Mouse (Mus musculus) hindbrain, embryonic 11.5 days (tissue): Measurements from ENCODE around the gene Slc44a5. TPM values are rescaled to one million over a fixed set of nuclear protein-coding genes. Genes with fewer than 3 reads are reported as not detected.

Source experiments
- ATAC-seq: fragments of 200-750 bp; cut with Nextera tagmentation; 2 replicates; pipeline ENCODE4 v1.8.0; 2017; ENCODE audit warnings: mild to moderate bottlenecking, moderate TSS enrichment, moderate library complexity; ENCODE audit not compliant: low FRiP score
- DNase-seq: peaks from one replicate; pipeline ENCODE4 v3.0.0-alpha.2; 2015; ENCODE audit warnings: low spot score
- H3K27ac ChIP-seq: fragments of 300-500 bp; sonication (generic); 2 replicates; pipeline ENCODE4 v1.5.1; 2014; ENCODE audit warnings: mild to moderate bottlenecking, low read depth, low read length
- H3K27me3 ChIP-seq: fragments of 300-500 bp; sonication (generic); 2 replicates; pipeline ENCODE4 v1.6.1; 2014; ENCODE audit warnings: mild to moderate bottlenecking, low read length, moderate library complexity, mixed read lengths; ENCODE audit not compliant: control insufficient read depth, insufficient read depth
- H3K36me3 ChIP-seq: fragments of 300-500 bp; sonication (generic); 2 replicates; pipeline ENCODE4 v1.6.1; 2014; ENCODE audit warnings: mild to moderate bottlenecking, low read length, moderate library complexity, mixed read lengths; ENCODE audit not compliant: control insufficient read depth, insufficient read depth
- H3K4me1 ChIP-seq: fragments of 300-500 bp; sonication (generic); replicated peaks from 2 replicates; pipeline ENCODE4 v1.6.1; 2014; ENCODE audit warnings: low read length, mixed read lengths; ENCODE audit not compliant: control insufficient read depth, insufficient read depth
- H3K4me2 ChIP-seq: fragments of 300-500 bp; sonication (generic); replicated peaks from 2 replicates; pipeline ENCODE4 v1.6.1; 2014; ENCODE audit warnings: mild to moderate bottlenecking, low read depth, low read length
- H3K4me3 ChIP-seq: fragments of 300-500 bp; sonication (generic); 2 replicates; pipeline ENCODE4 v1.5.1; 2014; ENCODE audit warnings: low read depth, low read length
- H3K9ac ChIP-seq: fragments of 300-500 bp; sonication (generic); 2 replicates; pipeline ENCODE4 v1.6.1; 2014; ENCODE audit warnings: low read depth, low read length
- H3K9me3 ChIP-seq: fragments of 300-500 bp; sonication (generic); 2 replicates; pipeline ENCODE4 v1.6.1; 2016; ENCODE audit warnings: low read length; ENCODE audit not compliant: control insufficient read depth
- WGBS: fragments of 180-500 bp; shearing (Covaris S2); extraction: QIAGEN DNeasy Blood & Tissue Kit; methylation state at CpG from one replicate; pipeline ENCODE4 v1.1.7; 2014; 5-methylcytosine and 5-hydroxymethylcytosine counted together
- polyA plus RNA-seq: library from polyadenylated mRNA; unstranded; fragments of >200 nt; fragmentation: Nextera tagmentation; extraction: Ambion mirVana; gene quantifications from 2 replicates; pipeline ENCODE4 v1.2.1, GENCODE M21; 2014

The Slc44a5 gene
- polyA plus RNA-seq, 1 experiment from 2014 or later: 6.2 TPM

DNA sequence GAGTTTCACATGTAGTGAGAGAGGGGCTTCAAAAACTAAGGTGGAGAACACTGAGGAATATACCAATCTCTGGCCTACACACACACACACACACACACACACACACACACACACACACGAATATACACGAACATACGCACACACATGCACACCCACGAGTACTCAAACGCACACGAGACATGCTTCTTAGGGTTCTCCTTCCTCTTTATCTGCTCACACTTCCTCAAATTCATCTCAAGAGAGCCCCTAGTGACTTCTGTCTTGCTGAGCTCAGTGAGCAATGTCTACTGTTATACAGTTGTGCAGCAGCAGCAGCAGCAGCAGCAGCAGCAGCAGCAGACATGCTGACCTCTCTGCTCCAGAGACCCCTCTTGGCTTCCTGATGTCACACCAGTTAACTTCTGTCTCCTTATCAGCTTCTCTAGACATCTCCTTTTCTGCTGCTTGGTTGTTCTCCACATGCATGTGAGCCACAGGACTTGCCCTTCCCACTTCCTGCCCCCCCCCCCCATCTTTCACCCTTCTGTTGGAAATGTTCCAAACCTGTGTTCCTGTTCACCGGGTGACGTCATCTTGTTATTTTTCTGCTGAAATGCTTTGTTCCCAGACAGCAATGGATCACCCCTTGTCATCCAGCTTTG, 204.5 kb downstream of the Slc44a5 start:
- H3K27ac ChIP-seq: no peak overlapping the region
- H3K9ac ChIP-seq: no peak overlapping the region
- no peaks in the 10 kb centered on the region for H3K36me3 ChIP-seq
- WGBS: 73% methylated on average over 8 of the region's 8 CpGs
- no peak for ATAC-seq
- DNase-seq: no peak
- no peaks in the 10 kb centered on the region for H3K4me1 ChIP-seq
- H3K4me2 ChIP-seq: no peak overlapping the region
- H3K9me3 ChIP-seq: no peaks in the 10 kb centered on the region
- H3K4me3 ChIP-seq: no peak overlapping the region
- no peaks in the 10 kb centered on the region for H3K27me3 ChIP-seq

DNA sequence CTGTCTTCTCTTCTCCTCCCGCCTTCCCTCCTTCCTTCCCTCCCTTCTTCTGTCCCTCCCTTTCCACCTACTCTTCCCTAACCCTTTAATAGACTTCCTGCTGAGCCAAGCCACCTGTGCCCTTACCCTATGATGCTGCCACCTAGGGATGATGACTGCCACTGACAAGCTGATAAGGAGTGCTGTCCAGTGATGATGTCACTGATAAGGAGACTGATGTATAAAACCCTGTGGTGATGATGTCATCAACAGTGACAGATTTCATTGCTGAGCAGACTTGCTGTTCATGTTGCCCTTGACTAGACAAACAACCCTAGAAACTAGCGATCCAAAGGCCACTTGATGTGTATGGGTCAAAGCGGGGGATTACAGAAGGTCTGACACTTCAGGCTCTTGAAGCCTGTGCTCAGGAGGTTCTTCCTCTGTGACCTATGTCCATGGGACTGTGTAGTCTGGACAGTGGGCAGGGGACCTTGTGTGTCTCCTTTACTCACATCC, 206.2 kb downstream of the Slc44a5 start:
- ATAC-seq (no peak), DNase-seq (no peak)
- Histone ChIP-seq H3K27me3 (no peaks in the 10 kb centered on the region), H3K9ac (no peak overlapping the region), H3K9me3 (no peaks in the 10 kb centered on the region), H3K4me3 (no peak overlapping the region), H3K36me3 (no peaks in the 10 kb centered on the region), H3K4me1 (no peaks in the 10 kb centered on the region), H3K27ac (no peak overlapping the region), H3K4me2 (no peak overlapping the region)
- WGBS: 83% methylated on average over 3 of the region's 3 CpGs

GRCm38 (mm10) chr3:154182987-154183386, 209.8 kb downstream of the Slc44a5 start:
- no peaks in the 10 kb centered on the region for H3K27me3 ChIP-seq
- no peak overlapping the region for H3K27ac ChIP-seq
- DNase-seq (no peak), ATAC-seq (no peak)
- WGBS: 92% methylated on average over 7 of the region's 7 CpGs
- no peak overlapping the region for H3K9ac ChIP-seq
- H3K4me1 ChIP-seq: no peaks in the 10 kb centered on the region
- H3K4me3 ChIP-seq: no peak overlapping the region
- H3K4me2 ChIP-seq: no peak overlapping the region
- H3K9me3 ChIP-seq: no peaks in the 10 kb centered on the region
- no peaks in the 10 kb centered on the region for H3K36me3 ChIP-seq

GRCm38 (mm10) chr3:154183957-154184356, 210.7 kb downstream of the Slc44a5 start:
- ATAC-seq: no peak
- Histone ChIP-seq H3K27ac (no peak overlapping the region), H3K9ac (no peak overlapping the region), H3K9me3 (no peaks in the 10 kb centered on the region), H3K4me1 (no peaks in the 10 kb centered on the region), H3K4me2 (no peak overlapping the region), H3K27me3 (no peaks in the 10 kb centered on the region), H3K36me3 (no peaks in the 10 kb centered on the region), H3K4me3 (no peak overlapping the region)
- no peak for DNase-seq
- 90% methylated on average over 9 of the region's 9 CpGs for WGBS

DNA sequence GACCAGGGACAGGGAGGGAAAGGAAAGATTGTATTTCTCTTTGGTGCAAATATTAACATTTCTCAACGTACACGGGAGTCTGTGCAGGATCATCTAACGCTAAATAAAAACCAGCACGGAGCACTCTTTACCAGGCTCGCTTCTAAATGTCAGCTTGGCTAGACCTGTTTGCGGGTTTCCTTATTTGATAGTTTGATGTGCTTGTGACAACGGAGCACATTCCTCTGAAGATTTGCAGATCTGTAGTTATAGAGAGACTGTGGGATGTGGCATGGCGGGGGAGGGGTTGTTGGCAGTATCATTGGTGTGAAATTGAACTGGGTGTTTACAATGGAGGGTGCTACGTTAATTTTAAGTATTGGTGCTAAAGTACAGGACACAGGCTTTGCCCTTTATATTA, 215.4 kb downstream of the Slc44a5 start:
- no peak overlapping the region for H3K27ac ChIP-seq
- H3K9me3 ChIP-seq: no peaks in the 10 kb centered on the region
- peaks cover 6% of the 10 kb centered on the region for H3K4me1 ChIP-seq
- H3K4me2 ChIP-seq: no peak overlapping the region
- H3K4me3 ChIP-seq: no peak overlapping the region
- 83% methylated on average over 9 of the region's 9 CpGs for WGBS
- ATAC-seq (no peak), DNase-seq (no peak)
- no peak overlapping the region for H3K9ac ChIP-seq
- no peaks in the 10 kb centered on the region for H3K36me3 ChIP-seq
- H3K27me3 ChIP-seq: no peaks in the 10 kb centered on the region

DNA sequence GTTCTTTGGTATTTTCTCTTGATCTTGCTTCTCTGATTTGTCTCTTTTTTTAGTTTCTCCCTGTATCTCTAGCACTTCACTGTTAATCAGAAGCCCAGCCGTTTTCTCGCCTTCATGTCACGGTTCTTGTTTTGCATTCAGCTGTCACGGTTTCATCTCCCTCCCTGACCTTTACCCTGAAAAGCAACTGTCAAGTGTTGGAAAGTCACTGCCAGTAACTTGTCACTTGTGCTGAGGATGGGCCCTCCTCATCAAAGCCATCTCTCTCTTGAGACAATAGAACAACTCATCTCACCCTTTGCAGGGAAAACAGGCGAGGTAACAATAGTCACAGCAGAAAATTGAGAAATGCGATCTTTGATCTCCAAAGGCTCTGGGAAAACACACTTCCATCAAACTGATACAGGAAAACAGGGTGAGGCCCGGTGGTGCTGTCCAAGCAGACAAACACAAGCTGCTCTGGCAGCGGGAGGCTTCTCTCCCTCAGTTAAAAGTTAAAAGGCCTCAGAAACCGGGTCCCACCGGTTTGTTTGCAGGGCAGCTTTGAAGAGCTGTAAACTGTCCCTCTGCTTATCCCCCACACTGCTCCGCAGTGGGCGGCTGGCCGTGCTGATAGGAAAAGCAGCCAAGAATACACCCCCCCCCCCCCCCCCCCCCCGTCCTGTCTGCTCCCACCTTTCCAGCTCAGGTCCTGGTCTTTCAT, 219.2 kb downstream of the Slc44a5 start:
- ATAC-seq (peak; percentile 65), DNase-seq (peak; percentile 43)
- Histone ChIP-seq H3K36me3 (no peaks in the 10 kb centered on the region), H3K4me2 (no peak overlapping the region), H3K27ac (peak overlapping the region; percentile 63), H3K27me3 (no peaks in the 10 kb centered on the region), H3K4me1 (peaks cover 6% of the 10 kb centered on the region), H3K9me3 (no peaks in the 10 kb centered on the region), H3K9ac (no peak overlapping the region), H3K4me3 (no peak overlapping the region)
- 5% methylated on average over 13 of the region's 14 CpGs for WGBS

GRCm38 (mm10) chr3:154193189-154193840, 220.1 kb downstream of the Slc44a5 start:
- Histone ChIP-seq H3K4me1 (peaks cover 6% of the 10 kb centered on the region), H3K9me3 (no peaks in the 10 kb centered on the region), H3K4me3 (no peak overlapping the region), H3K27ac (peak overlapping the region; percentile 63), H3K9ac (no peak overlapping the region), H3K36me3 (no peaks in the 10 kb centered on the region), H3K4me2 (no peak overlapping the region), H3K27me3 (no peaks in the 10 kb centered on the region)
- ATAC-seq (peak; percentile 43), DNase-seq (no peak)
- 56% methylated on average over 10 of the region's 10 CpGs for WGBS

DNA sequence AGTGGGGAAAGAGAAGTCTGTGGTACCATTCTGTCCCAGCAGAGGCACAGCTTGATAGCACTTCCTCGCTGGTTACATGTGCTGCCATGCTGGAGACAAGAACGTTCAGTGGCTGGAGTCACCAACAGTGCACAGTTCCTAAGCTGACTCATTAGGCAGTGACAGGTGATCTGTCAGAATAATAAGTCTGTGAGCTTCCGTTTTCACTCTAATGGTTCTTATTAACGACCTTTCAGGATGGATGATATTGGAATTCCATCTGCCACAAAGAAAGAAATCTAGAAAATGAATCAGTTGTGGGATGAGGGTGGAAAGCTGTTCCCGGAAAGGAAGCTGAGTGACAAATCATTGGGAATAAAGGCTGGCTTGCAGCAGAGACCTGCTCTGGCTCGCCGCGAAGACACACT, 227.2 kb downstream of the Slc44a5 start:
- no peaks in the 10 kb centered on the region for H3K9me3 ChIP-seq
- DNase-seq (no peak), ATAC-seq (0 out of 2 replicates have a peak, but pooled peaks have one; percentile 51)
- no peaks in the 10 kb centered on the region for H3K27me3 ChIP-seq
- 62% methylated on average over 8 of the region's 8 CpGs for WGBS
- no peak overlapping the region for H3K4me3 ChIP-seq
- no peaks in the 10 kb centered on the region for H3K36me3 ChIP-seq
- no peaks in the 10 kb centered on the region for H3K4me1 ChIP-seq
- H3K27ac ChIP-seq: no peak overlapping the region
- H3K4me2 ChIP-seq: no peak overlapping the region
- no peak overlapping the region for H3K9ac ChIP-seq
